Mouse (Mus musculus) naive thymus-derived CD4-positive, alpha-beta T cell, adult 2 months (primary cell): Measurements from ENCODE around the gene Kmt5b.

Source experiments
- DNase-seq: peaks from one replicate; pipeline ENCODE4 v3.0.0-alpha.2; 2011; ENCODE audit warnings: low read depth

Gene Kmt5b

GRCm38 (mm10) chr19:3844836-3845235 is 77.6 kb downstream of the Kmt5b start:
- no peak for DNase-seq

GRCm38 (mm10) chr19:3845339-3845738 is 78.1 kb downstream of the Kmt5b start:
- no peak for DNase-seq

- DNase-seq, result no peak
These were observed 78.7 kb downstream of the Kmt5b start for GRCm38 (mm10) chr19:3845803-3846406.

- DNase-seq, result no peak
These were observed 79.7 kb downstream of the Kmt5b start for GRCm38 (mm10) chr19:3846676-3847604.

- DNase-seq, result no peak
These were observed 80.5 kb downstream of the Kmt5b start for GRCm38 (mm10) chr19:3847711-3848110.

- DNase-seq, result no peak
These were observed 81.1 kb downstream of the Kmt5b start for GRCm38 (mm10) chr19:3848207-3848808.

GRCm38 (mm10) chr19:3849251-3849650 is 82.0 kb downstream of the Kmt5b start:
- no peak for DNase-seq

GRCm38 (mm10) chr19:3850076-3850475 is 82.9 kb downstream of the Kmt5b start:
- DNase-seq, result no peak

- no peak for DNase-seq
These were observed 83.7 kb downstream of the Kmt5b start for GRCm38 (mm10) chr19:3850847-3851469.

GRCm38 (mm10) chr19:3851502-3851962 is 84.3 kb downstream of the Kmt5b start, which contains the start of gene Chka:
Gene Chka (plus strand): TSS chr19:3851773.
- peak; percentile 97 for DNase-seq

GRCm38 (mm10) chr19:3851979-3852681 is 84.9 kb downstream of the Kmt5b start:
- DNase-seq, result peak; percentile 54

- DNase-seq, result no peak
These were observed 85.9 kb downstream of the Kmt5b start for GRCm38 (mm10) chr19:3853121-3853520.

GRCm38 (mm10) chr19:3853891-3854290 is 86.7 kb downstream of the Kmt5b start:
- DNase-seq, result no peak

GRCm38 (mm10) chr19:3855091-3855490 is 87.9 kb downstream of the Kmt5b start:
- DNase-seq, result peak; percentile 43

GRCm38 (mm10) chr19:3855601-3856000 is 88.4 kb downstream of the Kmt5b start:
- DNase-seq, result peak; percentile 25

- no peak for DNase-seq
These were observed 90.0 kb downstream of the Kmt5b start for GRCm38 (mm10) chr19:3857220-3857619.

- DNase-seq, result no peak
These were observed 95.5 kb downstream of the Kmt5b start for GRCm38 (mm10) chr19:3862713-3863112.

GRCm38 (mm10) chr19:3864960-3865359 is 97.7 kb downstream of the Kmt5b start:
- peak; percentile 45 for DNase-seq
